ENCODE assay signal across 7 mouse cellular contexts in the genomic region with DNA sequence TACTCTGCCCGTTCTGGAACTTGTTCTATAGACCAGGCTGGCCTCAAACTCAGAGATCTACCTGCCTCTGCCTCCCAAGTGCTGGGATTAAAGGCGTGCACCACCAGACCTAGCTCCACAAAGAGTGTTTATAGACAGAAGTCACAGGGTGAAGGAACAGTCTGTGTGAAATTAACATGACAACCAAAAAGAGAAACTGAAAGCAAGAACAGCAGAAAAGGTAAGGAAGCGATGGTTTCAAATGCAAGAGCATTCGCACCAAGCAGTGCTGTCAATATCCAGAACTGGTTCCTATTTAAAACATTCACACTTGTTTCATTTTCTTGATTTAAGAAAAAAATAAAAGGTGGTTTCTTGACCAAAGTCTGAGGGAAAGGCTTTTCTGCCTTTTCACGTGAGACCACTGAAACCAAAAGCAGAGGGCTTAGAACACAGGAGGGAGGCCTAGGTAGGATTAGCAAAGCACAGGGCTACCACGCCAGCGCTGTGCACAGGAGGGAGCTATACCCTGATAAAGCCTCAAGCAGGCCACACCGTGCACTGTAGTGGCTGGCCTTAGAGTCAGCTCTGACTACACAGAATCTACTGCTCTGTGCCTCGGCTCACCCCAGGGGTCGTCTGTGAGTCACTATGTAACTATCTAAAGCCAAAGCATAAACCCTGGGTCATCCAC. TPM values are rescaled to one million over a fixed set of nuclear protein-coding genes. Genes with fewer than 3 reads are reported as not detected.
DNase-seq lines count a peak whose midpoint lies in the region; ATAC-seq and TF ChIP-seq lines count a peak whose summit lies in the region.

No protein-coding gene starts in this region.

- no peak overlapping the region for H3K4me3 ChIP-seq in heart, postnatal 0 days (ENCODE audit: low read depth, low read length)
- H3K4me3 ChIP-seq in liver, embryonic 16.5 days (ENCODE audit: low read depth, low read length) = no peak overlapping the region

- H3K4me2 ChIP-seq in heart, postnatal 0 days (ENCODE audit: low read depth, low read length) = no peak overlapping the region
- 0 out of 2 replicates have a peak overlapping the region, but pooled peaks have one; percentile 6 for H3K4me2 ChIP-seq in liver, embryonic 16.5 days (ENCODE audit: low read depth, low read length)

- TF ChIP-seq CTCF in heart, postnatal 0 days (IDR thresholded peaks at IDR 0.05; ENCODE audit: low read depth) = peak; percentile 60

- H3K9me3 ChIP-seq in heart, postnatal 0 days (replicated peaks; ENCODE audit: control insufficient read depth, low read length) = no peaks in the 10 kb centered on the region
- H3K9me3 ChIP-seq in liver, embryonic 16.5 days (replicated peaks; ENCODE audit: control insufficient read depth, low read length) = no peaks in the 10 kb centered on the region

- peak; percentile 96 for ATAC-seq in heart, postnatal 0 days (ENCODE audit: insufficient read depth, low read depth)
- ATAC-seq in liver, embryonic 16.5 days (ENCODE audit: low read depth) = peak; percentile 79

- TF ChIP-seq EP300 in heart, postnatal 0 days (IDR thresholded peaks at IDR 0.05; ENCODE audit: low read depth) = no peak

- H3K9ac ChIP-seq in heart, postnatal 0 days (replicated peaks; ENCODE audit: low read depth, low read length) = no peak overlapping the region
- H3K9ac ChIP-seq in liver, embryonic 16.5 days (ENCODE audit: low read depth, low read length) = no peak overlapping the region

- peak; percentile 26 for DNase-seq in urinary bladder, postnatal 14 days (ENCODE audit: low spot score)
- DNase-seq in urinary bladder, postnatal 25 days (ENCODE audit: low spot score) = no peak
- DNase-seq in cerebellum, postnatal 10 days = peak; percentile 20 to 34
- DNase-seq in heart, postnatal 0 days (ENCODE audit: low spot score) = peak; percentile 75
- peak; percentile 37 to 66 for DNase-seq in spleen, postnatal 4 days (ENCODE audit: low spot score in 2 of 2)
- no peak for DNase-seq in right cerebral cortex, postnatal 25 days

- H3K36me3 ChIP-seq in heart, postnatal 0 days (replicated peaks; ENCODE audit: control insufficient read depth, insufficient read depth, low read length) = no peaks in the 10 kb centered on the region
- no peaks in the 10 kb centered on the region for H3K36me3 ChIP-seq in liver, embryonic 16.5 days (ENCODE audit: control insufficient read depth, insufficient read depth)

- peak overlapping the region; percentile 57 for H3K27ac ChIP-seq in heart, postnatal 0 days (ENCODE audit: low read depth)
- peak overlapping the region; percentile 14; the same call in 1 of the 2 replicates for H3K27ac ChIP-seq in liver, embryonic 16.5 days (ENCODE audit: low read length)

- H3K27me3 ChIP-seq in heart, postnatal 0 days (ENCODE audit: control insufficient read depth, insufficient read depth, low read length) = no peaks in the 10 kb centered on the region
- H3K27me3 ChIP-seq in liver, embryonic 16.5 days (ENCODE audit: control insufficient read depth, insufficient read depth, low read depth, low read length) = no peaks in the 10 kb centered on the region

- WGBS in heart, postnatal 0 days = 41% methylated on average over 10 of the region's 10 CpGs
- 44% methylated on average over 10 of the region's 10 CpGs for WGBS in liver, embryonic 16.5 days (ENCODE audit: insufficient replicate concordance)

- H3K4me1 ChIP-seq in heart, postnatal 0 days (ENCODE audit: control insufficient read depth, insufficient read depth) = peaks cover 15% of the 10 kb centered on the region
- H3K4me1 ChIP-seq in liver, embryonic 16.5 days (ENCODE audit: control insufficient read depth, low read depth, low read length) = peaks cover 14% of the 10 kb centered on the region

RNA-seq across cellular contexts. Expression of gene Pias1, which starts 15.5 kb away (rescaled TPM):
- total RNA-seq in heart, postnatal 0 days (2014; rRNA removed; ENCODE audit: low replicate concordance) = 13.2 and 20.5 TPM in 2 replicates
- 25.1 and 26.5 TPM in 2 replicates for polyA plus RNA-seq in heart, postnatal 0 days (2015; fragmentation: Nextera tagmentation; extraction: Ambion mirVana)
- polyA plus RNA-seq in liver, embryonic 16.5 days (2015; fragmentation: Nextera tagmentation; extraction: Ambion mirVana) = 27.0 and 28.5 TPM in 2 replicates

Comparison
In these comparisons a context has a peak if more than half of its experiments do, and no peak if none do; other contexts are left out.
1. DNase-seq: peak in urinary bladder, postnatal 14 days (single experiment), cerebellum, postnatal 10 days (2 of 2), heart, postnatal 0 days (single experiment) and spleen, postnatal 4 days (2 of 2); none in urinary bladder, postnatal 25 days (single experiment) and right cerebral cortex, postnatal 25 days (single experiment).